Mouse (Mus musculus) lung, postnatal 0 days (tissue): ENCODE measurements at regions not wholly inside any gene's neighbourhood (a gene's known extent, or its start where the extent isn't known, plus 50 kb on each side); places are given as distances from the start of the nearest gene placed in this dataset.

ENCODE experiments used
- CTCF ChIP-seq: IDR thresholded peaks from 2 replicates; pipeline ENCODE4 v1.5.1; 2016; ENCODE audit warnings: antibody characterized with exemption, mild to moderate bottlenecking
- EP300 ChIP-seq: IDR thresholded peaks from 2 replicates; pipeline ENCODE4 v1.6.1; 2016; ENCODE audit warnings: antibody characterized with exemption, mild to moderate bottlenecking, control low read depth

DNA sequence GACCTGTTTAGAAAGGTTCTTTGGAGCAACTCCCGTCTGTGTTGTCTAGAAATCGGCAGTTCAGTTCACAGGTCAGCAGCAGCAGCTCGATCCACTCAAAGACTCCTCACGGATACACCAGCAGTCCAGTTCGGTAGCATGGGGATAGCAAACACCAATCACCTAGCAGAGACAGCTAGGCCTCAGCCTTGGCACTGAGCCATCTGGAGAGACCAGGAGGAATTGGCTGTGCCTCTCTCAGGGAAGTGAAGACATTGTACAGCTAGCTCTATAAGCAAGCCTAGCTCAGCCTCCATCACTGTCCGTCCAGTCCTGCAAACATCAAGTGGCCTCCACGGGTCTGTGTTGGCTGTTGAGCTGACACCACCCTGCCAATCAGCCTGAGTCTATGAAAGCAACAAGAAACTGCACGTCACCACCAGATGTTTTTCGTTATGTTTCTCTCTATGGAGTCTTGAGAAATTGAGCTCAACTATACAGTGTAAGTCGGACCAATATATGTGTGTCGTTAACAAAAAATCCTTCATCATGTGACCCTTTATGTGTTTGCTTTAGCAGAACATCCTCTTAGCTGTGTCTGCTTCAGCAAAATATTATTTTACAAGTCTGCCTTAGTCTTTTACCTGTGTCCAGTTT lies 209.3 kb downstream of the Plxna1 start:
- no peak for TF ChIP-seq EP300
- no peak for TF ChIP-seq CTCF
